Comparison of ENCODE assay signal across 20 mouse cellular contexts in the genomic region with DNA sequence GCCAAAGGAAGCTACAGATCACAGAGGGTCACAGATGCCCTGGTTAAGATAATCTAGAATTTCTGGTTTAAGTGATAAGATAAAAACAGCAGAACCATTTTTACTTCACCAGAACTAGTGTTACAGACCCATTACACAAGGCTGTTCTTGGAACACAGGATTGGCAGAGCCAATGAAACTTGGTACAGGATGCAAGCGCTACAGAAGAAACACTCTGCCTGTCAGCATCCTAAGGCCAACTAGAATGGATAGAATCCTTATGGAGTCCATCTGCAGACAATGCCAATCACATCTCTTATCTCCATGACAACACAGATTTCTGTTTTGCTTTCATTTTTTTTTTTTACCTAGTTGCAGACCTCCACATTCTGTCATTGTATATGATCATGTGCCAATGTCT.
DNase-seq lines count a peak whose midpoint lies in the region; ATAC-seq and TF ChIP-seq lines count a peak whose summit lies in the region.
"Had no signal": no experiment of that assay in that cellular context is flagged by ENCODE, and none has a peak within 500 bp of the region (broad histone marks: within the 10 kb centered on the region; RNA-seq: fewer than 3 reads in every experiment).

No protein-coding gene starts in this region.

- H3K9me3 ChIP-seq in forebrain, embryonic 13.5 days (replicated peaks) = 0 out of 2 replicates have a peak, but pooled peaks cover 5% of the 10 kb centered on the region
- no peaks in the 10 kb centered on the region for H3K9me3 ChIP-seq in forebrain, embryonic 12.5 days
- no peaks in the 10 kb centered on the region; the same call in 1 of the 2 replicates for H3K9me3 ChIP-seq in midbrain, embryonic 11.5 days (ENCODE audit: control insufficient read depth, low read length)
- no peaks in the 10 kb centered on the region for H3K9me3 ChIP-seq in neural tube, embryonic 15.5 days (replicated peaks)
- H3K9me3 ChIP-seq: limb, embryonic 13.5 days; liver, embryonic 13.5 days had no signal

- 83% methylated on average over 1 of the region's 1 CpGs for WGBS in forebrain, embryonic 13.5 days
- 93% methylated on average over 1 of the region's 1 CpGs for WGBS in forebrain, embryonic 12.5 days
- 93% methylated on average over 1 of the region's 1 CpGs for WGBS in midbrain, embryonic 11.5 days
- WGBS in neural tube, embryonic 15.5 days = 96% methylated on average over 1 of the region's 1 CpGs

- H3K36me3 ChIP-seq in forebrain, embryonic 13.5 days (ENCODE audit: poor library complexity, severe bottlenecking) = no peaks in the 10 kb centered on the region
- H3K36me3 ChIP-seq in forebrain, embryonic 12.5 days (replicated peaks) = no peaks in the 10 kb centered on the region
- no peaks in the 10 kb centered on the region for H3K36me3 ChIP-seq in midbrain, embryonic 11.5 days (ENCODE audit: control insufficient read depth, insufficient read depth, low read length)
- H3K36me3 ChIP-seq in neural tube, embryonic 15.5 days = no peaks in the 10 kb centered on the region
- H3K36me3 ChIP-seq: limb, embryonic 13.5 days; liver, embryonic 13.5 days had no signal

- no peak overlapping the region for H3K27ac ChIP-seq in forebrain, embryonic 13.5 days
- H3K27ac ChIP-seq in forebrain, embryonic 12.5 days = no peak overlapping the region
- H3K27ac ChIP-seq in layer of hippocampus, adult 2 months = peak overlapping the region; percentile 46; the same call in 1 of the 2 replicates
- peak overlapping the region; percentile 20; the same call in 1 of the 2 replicates for H3K27ac ChIP-seq in midbrain, embryonic 11.5 days (ENCODE audit: low read depth, low read length)
- H3K27ac ChIP-seq in neural tube, embryonic 15.5 days (replicated peaks) = peak overlapping the region; percentile 41; the same call in 1 of the 2 replicates
- H3K27ac ChIP-seq: limb, embryonic 13.5 days; liver, embryonic 13.5 days had no signal

- H3K4me2 ChIP-seq in forebrain, embryonic 13.5 days = no peak overlapping the region
- H3K4me2 ChIP-seq in forebrain, embryonic 12.5 days = no peak overlapping the region
- H3K4me2 ChIP-seq in midbrain, embryonic 11.5 days = no peak overlapping the region
- H3K4me2 ChIP-seq in neural tube, embryonic 15.5 days = no peak overlapping the region
- H3K4me2 ChIP-seq: limb, embryonic 13.5 days; liver, embryonic 13.5 days; lung, embryonic 14.5 days had no signal

- no peak for TF ChIP-seq CTCF in layer of hippocampus, adult 2 months (conservative IDR thresholded peaks at IDR 0.05)

- DNase-seq in layer of hippocampus, adult 2 months (ENCODE audit: low spot score in 2 of 2) = peak in 1 of 2 experiments; percentile 3
- no peak for DNase-seq in layer of hippocampus, adult 11-12 months (ENCODE audit: low spot score)
- DNase-seq in midbrain, embryonic 11.5 days (ENCODE audit: low spot score, missing footprints) = no peak
- DNase-seq in spleen, adult 12 weeks (ENCODE audit: low spot score) = no peak
- no peak for DNase-seq in adrenal gland, postnatal 36 days
- DNase-seq: cerebellum, adult 8-10 months; heart, adult 18-20 months; heart, postnatal 4 days; kidney, postnatal 36 days; liver, embryonic 13.5 days; lung, embryonic 14.5 days; lung, postnatal 36 days; right cerebral cortex, postnatal 14 days; thymus, postnatal 36 days had no signal

- H3K27me3 ChIP-seq in forebrain, embryonic 13.5 days = no peaks in the 10 kb centered on the region
- no peaks in the 10 kb centered on the region for H3K27me3 ChIP-seq in forebrain, embryonic 12.5 days
- H3K27me3 ChIP-seq in midbrain, embryonic 11.5 days (ENCODE audit: control insufficient read depth, insufficient read depth, low read length) = no peaks in the 10 kb centered on the region
- no peaks in the 10 kb centered on the region for H3K27me3 ChIP-seq in neural tube, embryonic 15.5 days (replicated peaks)
- H3K27me3 ChIP-seq: limb, embryonic 13.5 days; liver, embryonic 13.5 days had no signal

- no peaks in the 10 kb centered on the region; the same call in 1 of the 2 replicates for H3K4me1 ChIP-seq in forebrain, embryonic 13.5 days
- peaks cover 14% of the 10 kb centered on the region for H3K4me1 ChIP-seq in forebrain, embryonic 12.5 days
- H3K4me1 ChIP-seq in midbrain, embryonic 11.5 days (ENCODE audit: control insufficient read depth, insufficient read depth, low read length) = peaks cover 13% of the 10 kb centered on the region; the same call in 1 of the 2 replicates
- H3K4me1 ChIP-seq in neural tube, embryonic 15.5 days = peaks cover 17% of the 10 kb centered on the region
- H3K4me1 ChIP-seq: liver, embryonic 13.5 days had no signal

- H3K4me3 ChIP-seq in forebrain, embryonic 13.5 days = no peak overlapping the region
- H3K4me3 ChIP-seq in forebrain, embryonic 12.5 days (replicated peaks) = no peak overlapping the region
- H3K4me3 ChIP-seq in layer of hippocampus, adult 2 months = no peak overlapping the region
- no peak overlapping the region for H3K4me3 ChIP-seq in midbrain, embryonic 11.5 days (ENCODE audit: low read depth, low read length)
- H3K4me3 ChIP-seq in neural tube, embryonic 15.5 days (replicated peaks) = no peak overlapping the region
- H3K4me3 ChIP-seq: limb, embryonic 13.5 days; liver, embryonic 13.5 days had no signal

- ATAC-seq in forebrain, embryonic 13.5 days = peak; percentile 51
- ATAC-seq in forebrain, embryonic 12.5 days (ENCODE audit: low FRiP score) = no peak
- ATAC-seq in midbrain, embryonic 11.5 days (ENCODE audit: low FRiP score) = peak; percentile 30; the same call in 1 of the 2 replicates
- no peak for ATAC-seq in neural tube, embryonic 15.5 days (ENCODE audit: low FRiP score)
- ATAC-seq: CD4-positive, CD25-positive, alpha-beta regulatory T cell, adult 4 months; intestine, embryonic 16.5 days had no signal

- no peak overlapping the region for H3K9ac ChIP-seq in forebrain, embryonic 13.5 days
- H3K9ac ChIP-seq in forebrain, embryonic 12.5 days = no peak overlapping the region
- H3K9ac ChIP-seq in midbrain, embryonic 11.5 days (ENCODE audit: low read length) = no peak overlapping the region
- no peak overlapping the region for H3K9ac ChIP-seq in neural tube, embryonic 15.5 days (replicated peaks)
- H3K9ac ChIP-seq: limb, embryonic 13.5 days; liver, embryonic 13.5 days; lung, embryonic 14.5 days had no signal

Comparison
In these comparisons a context has a peak if more than half of its experiments do, and no peak if none do; other contexts are left out.
1. ATAC-seq: peak in forebrain, embryonic 13.5 days (single experiment) and midbrain, embryonic 11.5 days (single experiment); none in forebrain, embryonic 12.5 days (single experiment) and neural tube, embryonic 15.5 days (single experiment).
2. H3K27ac ChIP-seq: peak in layer of hippocampus, adult 2 months (single experiment), midbrain, embryonic 11.5 days (single experiment) and neural tube, embryonic 15.5 days (single experiment); none in forebrain, embryonic 13.5 days (single experiment) and forebrain, embryonic 12.5 days (single experiment).